Mouse (Mus musculus): ENCODE data around the gene Wdr43. TPM values are rescaled to one million over a fixed set of nuclear protein-coding genes. Genes with fewer than 3 reads are reported as not detected.

Wdr43 gene
- 32.2 TPM for polyA plus RNA-seq (2015; fragmentation: Illumina TruSeq; extraction: RNeasy Lipid Tissue Mini Kit (QIAGEN cat#74804); ENCODE audit: low read depth, low replicate concordance)

DNA sequence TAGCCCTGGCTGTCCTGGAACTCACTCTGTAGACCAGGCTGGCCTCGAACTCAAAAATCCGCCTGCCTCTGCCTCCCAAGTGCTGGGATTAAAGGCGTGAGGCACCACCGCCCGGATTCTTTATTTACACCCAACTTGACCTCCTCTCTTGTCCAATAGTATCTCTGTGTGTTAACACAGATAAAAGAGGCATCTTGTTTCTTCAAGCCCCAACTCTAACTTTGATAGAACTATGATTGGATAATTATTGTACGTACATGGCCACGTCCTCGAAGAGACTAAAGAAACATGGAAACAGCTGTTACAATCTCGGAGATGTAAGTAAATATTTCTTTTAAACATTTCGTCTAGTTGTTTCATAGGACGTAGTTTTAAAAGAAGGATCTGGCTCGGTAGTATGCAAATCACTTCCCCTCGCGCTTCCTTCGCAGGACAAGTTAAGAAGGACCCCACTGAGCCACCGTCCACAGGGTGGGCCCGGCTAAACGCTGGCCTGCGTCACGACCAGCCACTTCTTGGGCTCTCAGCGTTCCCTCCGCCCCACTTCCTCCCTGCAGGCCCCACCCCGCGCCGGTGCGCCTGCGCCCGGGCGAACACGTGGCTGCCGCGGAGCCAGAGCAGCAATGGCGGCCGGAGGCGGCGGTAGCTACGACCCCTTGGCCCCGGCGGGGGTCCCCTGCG lies at the start of gene Wdr43:
TSS of gene Wdr43 (plus strand) at position 258 of the 681 bp plus-strand sequence.

DNA sequence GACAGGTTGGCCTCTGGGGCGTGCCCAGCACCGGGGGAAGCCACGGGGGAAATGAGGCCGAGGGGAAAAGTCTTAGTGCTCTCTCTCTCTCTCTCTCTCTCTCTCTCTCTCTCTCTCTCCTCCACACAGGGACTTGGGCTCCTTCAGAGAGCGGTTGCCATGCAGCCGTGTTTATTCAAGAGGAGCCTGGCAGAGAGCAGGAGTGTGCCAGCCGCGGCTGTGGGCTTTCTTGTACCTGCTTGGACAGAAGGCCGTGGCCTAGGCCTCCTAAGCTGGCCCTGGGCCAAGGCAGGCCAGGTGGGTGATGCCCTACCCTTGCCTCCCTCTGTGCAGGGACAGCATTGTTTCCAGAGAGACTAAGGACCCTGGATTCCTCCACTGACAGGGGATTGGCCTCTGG lies 57.4 kb downstream of the Wdr43 start, which contains the start of gene Togaram2:
TSS of gene Togaram2 (plus strand) at position 170 of the 400 bp plus-strand sequence.

Other genes starting within 250 kb of the Wdr43 start
- gene Gm4707, start 156.0 kb upstream of the Wdr43 start, polyA plus RNA-seq (2015; fragmentation: Illumina TruSeq; extraction: RNeasy Lipid Tissue Mini Kit (QIAGEN cat#74804); ENCODE audit: low read depth, low replicate concordance), result not detected
- 25.1 TPM for gene Smchd1, start 140.6 kb upstream of the Wdr43 start, polyA plus RNA-seq (2015; fragmentation: Illumina TruSeq; extraction: RNeasy Lipid Tissue Mini Kit (QIAGEN cat#74804); ENCODE audit: low read depth, low replicate concordance)
- 0.37 TPM for gene Ndc80, start 89.0 kb upstream of the Wdr43 start, polyA plus RNA-seq (2015; fragmentation: Illumina TruSeq; extraction: RNeasy Lipid Tissue Mini Kit (QIAGEN cat#74804); ENCODE audit: low read depth, low replicate concordance)
- 2.3 TPM for gene Spdya, start 63.8 kb upstream of the Wdr43 start, polyA plus RNA-seq (2015; fragmentation: Illumina TruSeq; extraction: RNeasy Lipid Tissue Mini Kit (QIAGEN cat#74804); ENCODE audit: low read depth, low replicate concordance)
- 1.8 TPM for gene Togaram2, start 57.4 kb downstream of the Wdr43 start, polyA plus RNA-seq (2015; fragmentation: Illumina TruSeq; extraction: RNeasy Lipid Tissue Mini Kit (QIAGEN cat#74804); ENCODE audit: low read depth, low replicate concordance)
- 0.09 TPM for gene Pcare, start 137.0 kb downstream of the Wdr43 start, polyA plus RNA-seq (2015; fragmentation: Illumina TruSeq; extraction: RNeasy Lipid Tissue Mini Kit (QIAGEN cat#74804); ENCODE audit: low read depth, low replicate concordance)
- gene Clip4, start 152.6 kb downstream of the Wdr43 start, polyA plus RNA-seq (2015; fragmentation: Illumina TruSeq; extraction: RNeasy Lipid Tissue Mini Kit (QIAGEN cat#74804); ENCODE audit: low read depth, low replicate concordance), result 52.4 TPM